Mouse (Mus musculus) forebrain, embryonic 11.5 days (tissue): ENCODE results near the gene Tfe3. TPM values are rescaled to one million over a fixed set of nuclear protein-coding genes. Genes with fewer than 3 reads are reported as not detected.
"Not testable (repeated sequence)": the region's sequence is repeated elsewhere in the genome, so short reads cannot be mapped to it uniquely, and the experiment has no call there.

Experiments
- ATAC-seq: fragments of 200-750 bp; cut with Nextera tagmentation; replicated peaks from 2 replicates; pipeline ENCODE4 v1.8.0; 2017; ENCODE audit warnings: moderate TSS enrichment; ENCODE audit not compliant: low FRiP score
- DNase-seq: peaks from one replicate; pipeline ENCODE4 v3.0.0-alpha.2; 2017; ENCODE audit warnings: low spot score
- H3K27ac ChIP-seq: fragments of 300-500 bp; sonication (generic); 2 replicates; pipeline ENCODE4 v1.5.1; 2014; ENCODE audit warnings: low read depth, low read length
- H3K27me3 ChIP-seq: fragments of 300-500 bp; sonication (generic); 2 replicates; pipeline ENCODE4 v1.6.1; 2014; ENCODE audit warnings: mild to moderate bottlenecking, low read length, mixed read lengths; ENCODE audit not compliant: control insufficient read depth, insufficient read depth
- H3K36me3 ChIP-seq: fragments of 300-500 bp; sonication (generic); 2 replicates; pipeline ENCODE4 v1.6.1; 2014; ENCODE audit warnings: mild to moderate bottlenecking, low read length, moderate library complexity, mixed read lengths; ENCODE audit not compliant: control insufficient read depth, insufficient read depth
- H3K4me1 ChIP-seq: fragments of 300-500 bp; sonication (generic); replicated peaks from 2 replicates; pipeline ENCODE4 v1.6.1; 2014; ENCODE audit warnings: low read length, mixed read lengths; ENCODE audit not compliant: control insufficient read depth, insufficient read depth
- H3K4me2 ChIP-seq: fragments of 300-500 bp; sonication (generic); 2 replicates; pipeline ENCODE4 v1.6.1; 2014; ENCODE audit warnings: low read depth, mild to moderate bottlenecking, low read length, moderate library complexity, mixed read lengths; ENCODE audit not compliant: severe bottlenecking
- H3K4me3 ChIP-seq: fragments of 300-500 bp; sonication (generic); 2 replicates; pipeline ENCODE4 v1.5.1; 2014; ENCODE audit warnings: low read depth, low read length
- H3K9ac ChIP-seq: fragments of 300-500 bp; sonication (generic); 2 replicates; pipeline ENCODE4 v1.6.1; 2014; ENCODE audit warnings: low read length
- H3K9me3 ChIP-seq: fragments of 300-500 bp; sonication (generic); 2 replicates; pipeline ENCODE4 v1.6.1; 2016; ENCODE audit warnings: low read length, mixed read lengths; ENCODE audit not compliant: control insufficient read depth
- WGBS: fragments of 180-500 bp; shearing (Covaris S2); extraction: QIAGEN DNeasy Blood & Tissue Kit; methylation state at CpG from one replicate; pipeline ENCODE4 v1.1.7; 2014; 5-methylcytosine and 5-hydroxymethylcytosine counted together
- polyA plus RNA-seq: library from polyadenylated mRNA; unstranded; fragments of >200 nt; fragmentation: Nextera tagmentation; extraction: Ambion mirVana; gene quantifications from 2 replicates; pipeline ENCODE4 v1.2.1, GENCODE M21; 2014

Gene Tfe3
- polyA plus RNA-seq, 1 experiment from 2014 or later, result 23.6 TPM

DNA sequence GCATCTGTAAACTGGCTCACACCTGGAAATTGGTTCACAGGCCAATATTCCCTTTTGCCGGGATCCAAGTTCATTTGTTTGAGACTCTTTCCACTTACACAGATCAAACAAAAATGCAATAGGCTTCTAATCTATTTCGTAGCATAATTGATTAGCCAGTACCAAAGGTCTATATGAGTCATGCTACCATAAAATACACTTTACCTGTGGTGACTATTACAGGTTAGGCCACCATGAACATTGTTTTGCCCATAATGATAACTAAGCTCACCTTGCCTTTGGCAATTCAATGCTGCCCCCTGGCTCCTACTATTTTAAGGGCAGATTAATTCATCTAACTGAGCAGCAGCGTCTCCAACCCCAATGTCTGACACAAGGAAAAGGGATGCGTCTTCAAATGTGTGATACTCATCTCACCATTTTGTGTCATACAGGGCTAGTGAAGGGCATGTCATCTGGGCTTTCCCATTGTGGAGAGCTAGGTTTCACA lies 20.3 kb downstream of the Tfe3 start:
- ATAC-seq (no peak), DNase-seq (no peak)
- Histone ChIP-seq H3K4me3 (no peak overlapping the region), H3K9me3 (no peaks in the 10 kb centered on the region), H3K4me1 (no peaks in the 10 kb centered on the region), H3K4me2 (no peak overlapping the region), H3K36me3 (no peaks in the 10 kb centered on the region), H3K9ac (no peak overlapping the region), H3K27ac (no peak overlapping the region), H3K27me3 (no peaks in the 10 kb centered on the region)
- 78% methylated on average over 4 of the region's 4 CpGs for WGBS

- Histone ChIP-seq H3K9ac (peak within 1 kb of the TSS; percentile 54), H3K4me2 (peak within 1 kb of the TSS; percentile 59), H3K27me3 (no peaks in the 10 kb centered on the region), H3K4me1 (no peaks in the 10 kb centered on the region; the same call in 1 of the 2 replicates), H3K4me3 (peak within 1 kb of the TSS; percentile 50), H3K27ac (0 out of 2 replicates have a peak within 1 kb of the TSS, but pooled peaks have one; percentile 18), H3K36me3 (no peaks in the 10 kb centered on the region), H3K9me3 (no peaks in the 10 kb centered on the region)
- WGBS, result 15% methylated on average over 24 of the region's 24 CpGs
- peak; percentile 87 for ATAC-seq
- DNase-seq, result peak; percentile 79
Measured at GRCm38 (mm10) chrX:7789542-7790136, 27.3 kb downstream of the Tfe3 start, which contains the start of gene Gripap1. Gripap1 (plus strand) TSS chrX:7789765.

DNA sequence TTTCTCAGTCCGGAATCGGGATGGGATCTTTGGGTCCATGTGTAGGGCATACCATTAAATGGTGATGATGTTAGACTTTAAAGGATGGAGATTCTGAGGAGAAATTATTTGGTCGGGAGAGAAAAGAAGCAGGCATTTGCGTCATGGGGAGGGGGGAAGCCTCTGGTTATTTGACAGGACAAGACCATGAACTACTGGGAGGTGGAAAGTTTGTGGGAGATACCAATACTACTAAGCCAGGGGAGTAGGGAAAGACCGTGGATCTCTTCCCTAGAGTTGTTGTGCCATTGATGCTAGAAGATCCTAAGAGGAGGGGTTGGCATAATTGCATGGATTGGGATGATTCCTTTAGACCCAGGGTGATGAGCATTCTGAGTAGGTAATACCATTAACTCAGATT lies 27.9 kb downstream of the Tfe3 start:
- H3K4me3 ChIP-seq, result peak overlapping the region; percentile 50
- peak overlapping the region; percentile 59 for H3K4me2 ChIP-seq
- WGBS, result 26% methylated on average over 5 of the region's 5 CpGs
- DNase-seq, result no peak
- H3K36me3 ChIP-seq, result no peaks in the 10 kb centered on the region
- no peaks in the 10 kb centered on the region for H3K9me3 ChIP-seq
- no peaks in the 10 kb centered on the region for H3K27me3 ChIP-seq
- no peak; the same call in 1 of the 2 replicates for ATAC-seq
- no peak overlapping the region for H3K27ac ChIP-seq
- no peaks in the 10 kb centered on the region; the same call in 1 of the 2 replicates for H3K4me1 ChIP-seq
- H3K9ac ChIP-seq, result peak overlapping the region; percentile 54

DNA sequence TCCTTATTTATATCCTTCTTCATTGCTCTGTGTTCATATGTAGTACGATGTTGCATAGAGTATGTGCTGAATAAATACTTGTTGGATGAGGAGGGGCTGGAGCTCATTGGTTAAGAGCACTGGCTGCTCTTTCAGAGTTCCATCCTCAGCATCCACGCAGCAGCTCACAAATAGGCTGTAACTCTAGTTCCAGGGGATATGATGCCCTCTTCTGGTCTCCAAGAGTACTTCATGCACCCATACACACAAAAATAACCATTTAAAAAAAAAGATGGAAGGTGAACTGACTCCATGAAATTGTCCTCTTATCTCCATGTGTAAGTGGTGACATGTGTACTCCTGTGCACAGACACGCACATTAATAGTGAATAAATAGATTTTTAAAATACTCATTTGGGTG lies 31.0 kb downstream of the Tfe3 start:
- Histone ChIP-seq H3K9me3 (no peaks in the 10 kb centered on the region), H3K36me3 (no peaks in the 10 kb centered on the region), H3K4me1 (no peaks in the 10 kb centered on the region; the same call in 1 of the 2 replicates), H3K9ac (no peak overlapping the region), H3K4me3 (no peak overlapping the region), H3K27ac (no peak overlapping the region), H3K4me2 (no peak overlapping the region), H3K27me3 (no peaks in the 10 kb centered on the region)
- WGBS, result 40% methylated on average over 3 of the region's 3 CpGs
- DNase-seq (no peak), ATAC-seq (no peak)

DNA sequence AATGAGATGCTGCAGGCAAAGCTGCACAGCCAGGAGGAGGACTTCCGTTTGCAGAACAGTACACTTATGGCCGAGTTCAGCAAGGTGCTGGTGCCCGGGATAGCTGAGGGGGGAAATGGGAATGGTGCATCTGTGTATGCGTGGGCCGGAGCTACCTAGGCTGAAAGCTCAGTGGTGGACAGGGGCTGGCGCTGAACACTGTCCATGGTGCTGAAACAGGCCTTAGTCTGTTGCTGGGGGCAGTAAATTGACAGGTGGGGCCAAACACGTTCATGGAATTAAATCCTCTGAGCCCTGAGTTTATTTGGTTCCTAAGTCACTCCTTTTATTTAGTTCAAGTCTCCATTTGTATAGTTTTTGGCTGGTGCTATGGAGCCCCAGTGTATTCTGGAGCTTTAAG lies 32.7 kb downstream of the Tfe3 start:
- 32% methylated on average over 7 of the region's 7 CpGs for WGBS
- peak; percentile 57 for DNase-seq
- no peak overlapping the region for H3K4me2 ChIP-seq

GRCm38 (mm10) chrX:7797327-7797726 lies 35.0 kb downstream of the Tfe3 start:
- H3K4me1 ChIP-seq, result no peaks in the 10 kb centered on the region
- no peaks in the 10 kb centered on the region for H3K9me3 ChIP-seq
- no peak overlapping the region for H3K4me3 ChIP-seq
- ATAC-seq (no peak), DNase-seq (no peak)
- H3K9ac ChIP-seq, result no peak overlapping the region
- no peak overlapping the region for H3K27ac ChIP-seq
- 91% methylated on average over 3 of the region's 3 CpGs for WGBS
- no peaks in the 10 kb centered on the region for H3K27me3 ChIP-seq
- H3K4me2 ChIP-seq, result no peak overlapping the region
- no peaks in the 10 kb centered on the region for H3K36me3 ChIP-seq

More for the DNA sequence above, 32.7 kb downstream of the Tfe3 start:
- Histone ChIP-seq H3K9ac (no peak overlapping the region), H3K4me3 (no peak overlapping the region), H3K27me3 (no peaks in the 10 kb centered on the region), H3K9me3 (no peaks in the 10 kb centered on the region), H3K4me1 (no peaks in the 10 kb centered on the region; the same call in 1 of the 2 replicates), H3K36me3 (no peaks in the 10 kb centered on the region), H3K27ac (no peak overlapping the region)
- no peak for ATAC-seq

- H3K4me2 ChIP-seq, DNase-seq, H3K4me3 ChIP-seq, H3K9me3 ChIP-seq, H3K27me3 ChIP-seq, H3K4me1 ChIP-seq, H3K9ac ChIP-seq, ATAC-seq, H3K36me3 ChIP-seq, H3K27ac ChIP-seq: not testable (repeated sequence)
- 89% methylated on average over 2 of the region's 2 CpGs for WGBS
Measured at GRCm38 (mm10) chrX:7802157-7802556, 39.8 kb downstream of the Tfe3 start.

DNA sequence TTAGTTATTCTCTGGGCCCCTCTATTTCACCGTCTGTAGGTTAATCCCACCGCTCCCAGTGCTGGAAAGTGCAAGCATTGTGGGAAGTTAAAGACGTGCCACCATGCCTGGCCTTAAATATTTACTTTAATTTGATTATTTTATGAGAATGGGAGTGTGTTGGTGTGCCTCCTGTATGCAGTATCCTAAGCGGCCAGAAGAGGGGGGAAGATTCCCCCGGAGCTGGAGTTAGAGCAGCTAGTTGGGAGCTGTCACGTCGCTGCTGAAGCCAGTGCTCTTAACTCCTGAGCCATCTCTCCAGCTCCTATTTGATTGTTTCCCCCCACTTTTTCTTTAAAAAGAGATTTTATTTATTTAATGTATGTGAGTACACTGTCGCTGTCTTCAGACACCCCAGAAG lies 52.7 kb downstream of the Tfe3 start:
- not testable (repeated sequence) for ATAC-seq, H3K9ac ChIP-seq, H3K27me3 ChIP-seq, H3K4me1 ChIP-seq, H3K27ac ChIP-seq, DNase-seq, H3K4me2 ChIP-seq, H3K4me3 ChIP-seq, H3K9me3 ChIP-seq, H3K36me3 ChIP-seq
- WGBS, result 59% methylated on average over 8 of the region's 8 CpGs
